Mouse (Mus musculus) lung, postnatal 14 days (tissue): ENCODE measurements around the gene Gm15446.
A peak's percentile ranks its signal among the peaks of the same experiment; 100 is the strongest.
"Not testable (repeated sequence)": the region's sequence is repeated elsewhere in the genome, so short reads cannot be mapped to it uniquely, and the experiment has no call there.

ENCODE experiments used
- DNase-seq: peaks from one replicate; pipeline ENCODE4 v3.0.0; 2021

Gene Gm15446

DNA sequence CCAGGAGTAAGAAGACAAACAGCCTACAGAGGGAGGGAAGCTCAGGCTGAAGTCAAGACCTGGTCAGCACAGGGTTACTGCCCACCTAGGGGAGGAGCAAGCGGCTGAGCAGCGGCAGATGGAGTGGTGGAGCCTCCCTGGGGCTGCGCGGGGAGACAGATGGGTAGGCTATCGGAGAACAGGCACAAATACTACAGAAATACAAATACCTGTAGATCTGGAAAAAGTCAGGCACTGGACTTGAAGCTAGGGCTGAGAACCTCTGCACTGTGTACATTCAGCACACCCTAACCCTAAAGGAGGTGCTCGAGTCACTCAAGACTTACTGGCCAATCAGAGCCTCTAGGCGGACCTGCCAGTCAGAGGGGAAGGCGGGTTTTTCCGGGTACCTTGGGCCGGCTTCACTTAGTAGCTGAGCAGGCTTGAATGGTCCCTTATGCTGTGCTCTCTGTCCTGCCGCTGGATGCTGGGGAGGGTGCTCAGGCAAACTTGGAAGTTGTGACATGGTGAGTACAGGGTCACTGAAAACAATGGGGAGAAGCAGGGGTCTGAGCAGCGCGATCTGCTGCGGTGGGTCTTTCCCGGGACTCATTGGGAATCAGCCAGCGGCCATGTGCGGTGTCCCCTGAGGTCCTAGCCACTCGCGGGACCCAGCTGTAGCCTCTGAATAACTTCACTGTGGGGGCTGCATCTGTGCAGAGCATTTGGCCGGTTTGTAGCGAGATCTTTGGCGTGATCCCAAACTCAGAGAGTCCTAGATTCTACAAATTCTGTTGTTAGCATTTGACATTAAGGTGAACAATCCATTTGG is at the start of gene Gm15446:
Gm15446 (plus strand) TSS at position 140 of the 811 bp plus-strand sequence.
- peak; percentile 90 for DNase-seq

GRCm38 (mm10) chr5:109924129-109924528 is 929 bp downstream of the Gm15446 start:
- DNase-seq = not testable (repeated sequence)

DNA sequence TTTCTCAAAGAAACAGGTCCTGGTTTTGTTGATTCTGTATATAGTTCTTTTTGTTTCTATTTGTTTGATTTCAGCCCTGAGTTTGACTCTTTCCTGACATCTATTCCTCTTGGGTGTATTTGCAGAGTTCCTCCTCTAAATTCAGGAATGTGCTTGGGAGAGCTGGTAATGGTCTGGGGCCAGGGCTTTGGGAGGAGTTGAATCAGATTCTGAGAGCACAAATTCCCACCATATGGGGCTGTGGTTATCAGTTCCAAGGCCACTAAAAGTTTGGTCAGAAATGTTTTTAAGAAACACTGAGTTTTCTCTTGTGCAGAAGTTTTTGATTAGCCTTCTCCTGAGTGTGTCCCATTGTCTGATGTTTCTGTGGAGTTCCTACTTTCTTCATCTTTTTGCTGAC is 1.7 kb downstream of the Gm15446 start:
- no peak for DNase-seq

DNA sequence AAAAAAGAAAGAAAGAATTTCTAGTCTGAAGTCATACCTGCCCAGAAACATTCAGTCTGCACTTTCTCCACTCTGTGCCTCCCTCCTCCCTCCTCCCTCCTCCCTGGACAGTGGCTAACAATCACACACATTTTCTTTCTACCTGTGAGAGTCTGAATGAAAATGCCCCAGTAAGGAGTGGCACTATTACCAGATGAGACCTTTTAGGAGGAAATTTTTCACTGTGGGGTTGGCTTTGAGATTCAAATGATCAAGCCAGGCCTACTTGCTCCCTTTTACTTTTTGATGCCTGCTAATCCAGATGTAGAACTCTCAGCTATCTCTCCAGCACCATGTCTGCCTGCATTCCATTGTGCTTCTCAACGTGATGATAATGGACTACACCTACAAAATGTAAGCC is 27.1 kb downstream of the Gm15446 start:
- DNase-seq = no peak

- DNase-seq = not testable (repeated sequence)
Observed at GRCm38 (mm10) chr5:109980743-109981142, 57.5 kb downstream of the Gm15446 start.
